Mouse (Mus musculus): ENCODE measurements around the gene Gm10577.
A peak's percentile ranks its signal among the peaks of the same experiment; 100 is the strongest.

Gm10577 gene

GRCm38 (mm10) chr4:101020596-101020995 lies at the start of gene Gm10577:
TSS of gene Gm10577 (minus strand) at chr4:101020696.
- no peak for DNase-seq

- no peak for DNase-seq
Observed at GRCm38 (mm10) chr4:101069154-101069971, 48.9 kb upstream of the Gm10577 start.

- peak; percentile 26 for DNase-seq
Observed at GRCm38 (mm10) chr4:101068786-101069153, 48.3 kb upstream of the Gm10577 start, which contains the start of gene Raver2. TSS of gene Raver2 (plus strand) at chr4:101068983.

GRCm38 (mm10) chr4:101066401-101066800 lies 45.9 kb upstream of the Gm10577 start:
- no peak for DNase-seq

- no peak for DNase-seq
Observed at GRCm38 (mm10) chr4:101062146-101062545, 41.6 kb upstream of the Gm10577 start.

- DNase-seq: no peak
Observed at GRCm38 (mm10) chr4:101046576-101046975, 26.1 kb upstream of the Gm10577 start.

GRCm38 (mm10) chr4:101044149-101044548 lies 23.7 kb upstream of the Gm10577 start:
- DNase-seq: no peak

- no peak for DNase-seq
Observed at GRCm38 (mm10) chr4:101043691-101044090, 23.2 kb upstream of the Gm10577 start.

- DNase-seq: no peak
Observed at GRCm38 (mm10) chr4:101037156-101037555, 16.7 kb upstream of the Gm10577 start.

GRCm38 (mm10) chr4:101035131-101035530 lies 14.6 kb upstream of the Gm10577 start:
- no peak for DNase-seq

GRCm38 (mm10) chr4:101033047-101033446 lies 12.6 kb upstream of the Gm10577 start:
- DNase-seq: no peak

- DNase-seq: no peak
Observed at GRCm38 (mm10) chr4:101027852-101028411, 7.4 kb upstream of the Gm10577 start.

GRCm38 (mm10) chr4:101026995-101027394 lies 6.5 kb upstream of the Gm10577 start:
- no peak for DNase-seq

GRCm38 (mm10) chr4:101026566-101026965 lies 6.1 kb upstream of the Gm10577 start:
- DNase-seq: no peak

GRCm38 (mm10) chr4:101017806-101018205 lies 2.7 kb downstream of the Gm10577 start:
- no peak for DNase-seq

- DNase-seq: no peak
Observed at GRCm38 (mm10) chr4:101009092-101009491, 11.4 kb downstream of the Gm10577 start.

- DNase-seq: no peak
Observed at GRCm38 (mm10) chr4:101008362-101008769, 12.1 kb downstream of the Gm10577 start.

- DNase-seq: no peak
Observed at GRCm38 (mm10) chr4:101002961-101003360, 17.5 kb downstream of the Gm10577 start.

GRCm38 (mm10) chr4:101001073-101001472 lies 19.4 kb downstream of the Gm10577 start:
- no peak for DNase-seq

GRCm38 (mm10) chr4:101000622-101001021 lies 19.9 kb downstream of the Gm10577 start:
- no peak for DNase-seq

GRCm38 (mm10) chr4:100998906-100999305 lies 21.6 kb downstream of the Gm10577 start:
- DNase-seq: no peak

GRCm38 (mm10) chr4:100998145-100998544 lies 22.4 kb downstream of the Gm10577 start:
- DNase-seq: peak; percentile 32

GRCm38 (mm10) chr4:100996060-100996651 lies 24.3 kb downstream of the Gm10577 start:
- no peak for DNase-seq

GRCm38 (mm10) chr4:100995617-100996016 lies 24.9 kb downstream of the Gm10577 start:
- DNase-seq: no peak

Measured in cerebellum, adult 11 months (tissue).